Mouse (Mus musculus): ENCODE results near the gene Cdk5rap2. TPM values are rescaled to one million over a fixed set of nuclear protein-coding genes. Genes with fewer than 3 reads are reported as not detected.

Gene Cdk5rap2
- polyA plus RNA-seq, 1 experiment from 2014 or later = 14.8 TPM

GRCm38 (mm10) chr4:70224503-70224902, 185.7 kb downstream of the Cdk5rap2 start:
- 76% methylated on average over 2 of the region's 2 CpGs for WGBS (ENCODE audit: insufficient replicate concordance)
- no peaks in the 10 kb centered on the region for H3K9me3 ChIP-seq (replicated peaks; ENCODE audit: control insufficient read depth, low read length)
- ATAC-seq (replicated peaks; ENCODE audit: insufficient number of reproducible peaks, low FRiP score, low TSS enrichment) = no peak
- H3K4me1 ChIP-seq (ENCODE audit: control insufficient read depth, insufficient read depth, low read length) = no peaks in the 10 kb centered on the region
- no peaks in the 10 kb centered on the region for H3K27me3 ChIP-seq (ENCODE audit: control insufficient read depth, insufficient read depth, low read length)
- H3K4me3 ChIP-seq (ENCODE audit: low read depth, low read length) = no peak overlapping the region
- H3K4me2 ChIP-seq = no peak overlapping the region
- no peak overlapping the region for H3K9ac ChIP-seq (ENCODE audit: low read depth, low read length)
- 0 out of 2 replicates have a peak, but pooled peaks cover 5% of the 10 kb centered on the region for H3K36me3 ChIP-seq (ENCODE audit: control insufficient read depth, insufficient read depth, low read length)
- no peak overlapping the region for H3K27ac ChIP-seq (ENCODE audit: low read depth, low read length)

GRCm38 (mm10) chr4:70221878-70222277, 188.4 kb downstream of the Cdk5rap2 start:
- no peak for ATAC-seq (replicated peaks; ENCODE audit: insufficient number of reproducible peaks, low FRiP score, low TSS enrichment)
- no peak overlapping the region for H3K4me2 ChIP-seq
- no peak overlapping the region for H3K9ac ChIP-seq (ENCODE audit: low read depth, low read length)
- H3K9me3 ChIP-seq (replicated peaks; ENCODE audit: control insufficient read depth, low read length) = no peaks in the 10 kb centered on the region
- no peaks in the 10 kb centered on the region for H3K27me3 ChIP-seq (ENCODE audit: control insufficient read depth, insufficient read depth, low read length)
- H3K4me1 ChIP-seq (ENCODE audit: control insufficient read depth, insufficient read depth, low read length) = no peaks in the 10 kb centered on the region
- no peak overlapping the region for H3K27ac ChIP-seq (ENCODE audit: low read depth, low read length)
- WGBS (ENCODE audit: insufficient replicate concordance) = 71% methylated on average over 3 of the region's 3 CpGs
- H3K36me3 ChIP-seq (ENCODE audit: control insufficient read depth, insufficient read depth, low read length) = 0 out of 2 replicates have a peak, but pooled peaks cover 5% of the 10 kb centered on the region
- no peak overlapping the region for H3K4me3 ChIP-seq (ENCODE audit: low read depth, low read length)

GRCm38 (mm10) chr4:70221370-70221769, 188.9 kb downstream of the Cdk5rap2 start:
- H3K4me2 ChIP-seq = no peak overlapping the region
- H3K36me3 ChIP-seq (ENCODE audit: control insufficient read depth, insufficient read depth, low read length) = 0 out of 2 replicates have a peak, but pooled peaks cover 5% of the 10 kb centered on the region
- no peak overlapping the region for H3K27ac ChIP-seq (ENCODE audit: low read depth, low read length)
- WGBS (ENCODE audit: insufficient replicate concordance) = 86% methylated on average over 1 of the region's 1 CpGs
- no peak overlapping the region for H3K4me3 ChIP-seq (ENCODE audit: low read depth, low read length)
- H3K4me1 ChIP-seq (ENCODE audit: control insufficient read depth, insufficient read depth, low read length) = no peaks in the 10 kb centered on the region
- no peak overlapping the region for H3K9ac ChIP-seq (ENCODE audit: low read depth, low read length)
- no peaks in the 10 kb centered on the region for H3K9me3 ChIP-seq (replicated peaks; ENCODE audit: control insufficient read depth, low read length)
- ATAC-seq (replicated peaks; ENCODE audit: insufficient number of reproducible peaks, low FRiP score, low TSS enrichment) = no peak
- no peaks in the 10 kb centered on the region for H3K27me3 ChIP-seq (ENCODE audit: control insufficient read depth, insufficient read depth, low read length)

GRCm38 (mm10) chr4:70220277-70221180, 189.7 kb downstream of the Cdk5rap2 start:
- Histone ChIP-seq H3K9ac (ENCODE audit: low read depth, low read length) (no peak overlapping the region), H3K4me2 (no peak overlapping the region), H3K9me3 (replicated peaks; ENCODE audit: control insufficient read depth, low read length) (no peaks in the 10 kb centered on the region), H3K27me3 (ENCODE audit: control insufficient read depth, insufficient read depth, low read length) (no peaks in the 10 kb centered on the region), H3K4me1 (ENCODE audit: control insufficient read depth, insufficient read depth, low read length) (no peaks in the 10 kb centered on the region), H3K36me3 (ENCODE audit: control insufficient read depth, insufficient read depth, low read length) (0 out of 2 replicates have a peak, but pooled peaks cover 5% of the 10 kb centered on the region), H3K27ac (ENCODE audit: low read depth, low read length) (no peak overlapping the region), H3K4me3 (ENCODE audit: low read depth, low read length) (no peak overlapping the region)
- ATAC-seq (replicated peaks; ENCODE audit: insufficient number of reproducible peaks, low FRiP score, low TSS enrichment) = no peak
- 65% methylated on average over 10 of the region's 10 CpGs for whole genome bisulfite sequencing (ENCODE audit: insufficient replicate concordance)

DNA sequence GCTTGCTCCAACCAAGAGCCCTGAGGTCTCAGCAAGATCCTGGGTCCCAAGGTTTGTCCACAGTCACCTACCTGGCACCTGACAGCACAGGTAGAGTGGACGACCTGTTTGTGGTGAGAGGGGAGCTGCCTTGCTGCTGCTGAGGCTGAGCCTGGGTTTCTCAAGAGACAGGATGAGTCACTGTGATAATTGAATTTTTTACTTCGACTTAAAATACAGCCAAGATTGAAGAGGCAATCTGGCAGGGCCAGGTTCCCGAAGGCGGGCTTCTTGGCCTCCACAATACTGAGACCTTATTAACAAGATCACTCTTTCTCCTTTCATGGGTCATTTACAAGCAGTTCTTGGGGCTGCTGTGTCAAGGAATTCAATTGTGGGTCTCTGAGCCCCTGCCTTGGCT, 190.5 kb downstream of the Cdk5rap2 start:
- ATAC-seq (replicated peaks; ENCODE audit: insufficient number of reproducible peaks, low FRiP score, low TSS enrichment) = no peak
- WGBS (ENCODE audit: insufficient replicate concordance) = 85% methylated on average over 4 of the region's 4 CpGs
- Histone ChIP-seq H3K27ac (ENCODE audit: low read depth, low read length) (no peak overlapping the region), H3K9me3 (replicated peaks; ENCODE audit: control insufficient read depth, low read length) (no peaks in the 10 kb centered on the region), H3K9ac (ENCODE audit: low read depth, low read length) (no peak overlapping the region), H3K4me3 (ENCODE audit: low read depth, low read length) (no peak overlapping the region), H3K4me1 (ENCODE audit: control insufficient read depth, insufficient read depth, low read length) (no peaks in the 10 kb centered on the region), H3K4me2 (no peak overlapping the region), H3K27me3 (ENCODE audit: control insufficient read depth, insufficient read depth, low read length) (no peaks in the 10 kb centered on the region), H3K36me3 (ENCODE audit: control insufficient read depth, insufficient read depth, low read length) (0 out of 2 replicates have a peak, but pooled peaks cover 5% of the 10 kb centered on the region)

- ATAC-seq (replicated peaks; ENCODE audit: insufficient number of reproducible peaks, low FRiP score, low TSS enrichment) = no peak
- Histone ChIP-seq H3K4me3 (ENCODE audit: low read depth, low read length) (no peak overlapping the region), H3K9ac (ENCODE audit: low read depth, low read length) (no peak overlapping the region)
These were observed 224.3 kb downstream of the Cdk5rap2 start for GRCm38 (mm10) chr4:70185971-70186370.

More at GRCm38 (mm10) chr4:70185971-70186370, 224.3 kb downstream of the Cdk5rap2 start:
- Histone ChIP-seq H3K9me3 (replicated peaks; ENCODE audit: control insufficient read depth, low read length) (no peaks in the 10 kb centered on the region), H3K27ac (ENCODE audit: low read depth, low read length) (no peak overlapping the region), H3K36me3 (ENCODE audit: control insufficient read depth, insufficient read depth, low read length) (no peaks in the 10 kb centered on the region), H3K4me1 (ENCODE audit: control insufficient read depth, insufficient read depth, low read length) (no peaks in the 10 kb centered on the region), H3K4me2 (no peak overlapping the region), H3K27me3 (ENCODE audit: control insufficient read depth, insufficient read depth, low read length) (no peaks in the 10 kb centered on the region)
- WGBS (ENCODE audit: insufficient replicate concordance) = 80% methylated on average over 2 of the region's 2 CpGs

Other genes with a start within 250 kb of the Cdk5rap2 start
- gene Megf9, start 124.6 kb upstream of the Cdk5rap2 start, polyA plus RNA-seq (2014; fragmentation: Nextera tagmentation; extraction: Ambion mirVana) = 5.9 and 6.8 TPM in 2 replicates